Mouse (Mus musculus) limb, embryonic 14.5 days (tissue): ENCODE data around the gene Phf23. TPM values are rescaled to one million over a fixed set of nuclear protein-coding genes. Genes with fewer than 3 reads are reported as not detected.

Source experiments
- ATAC-seq: fragments of 200-750 bp; cut with Nextera tagmentation; 2 replicates; pipeline ENCODE4 v1.8.0; 2017; ENCODE audit warnings: low read depth, moderate number of reproducible peaks, moderate TSS enrichment; ENCODE audit not compliant: low FRiP score
- DNase-seq: peaks from one replicate; pipeline ENCODE4 v3.0.0-alpha.2; 2015; ENCODE audit warnings: low spot score
- H3K27ac ChIP-seq: fragments of 300-500 bp; sonication (generic); replicated peaks from 2 replicates; pipeline ENCODE4 v1.5.1; 2014; ENCODE audit warnings: low read depth, mild to moderate bottlenecking, low read length, moderate library complexity, mixed read lengths
- H3K27me3 ChIP-seq: fragments of 300-500 bp; sonication (generic); 2 replicates; pipeline ENCODE4 v1.6.1; 2014; ENCODE audit warnings: low read length, mixed read lengths; ENCODE audit not compliant: control insufficient read depth, insufficient read depth
- H3K36me3 ChIP-seq: fragments of 300-500 bp; sonication (generic); 2 replicates; pipeline ENCODE4 v1.6.1; 2014; ENCODE audit warnings: mild to moderate bottlenecking, low read length, moderate library complexity, mixed read lengths; ENCODE audit not compliant: control insufficient read depth, insufficient read depth
- H3K4me1 ChIP-seq: fragments of 300-500 bp; sonication (generic); 2 replicates; pipeline ENCODE4 v1.6.1; 2014; ENCODE audit warnings: antibody characterized with exemption, low read length, mixed read lengths; ENCODE audit not compliant: control insufficient read depth, insufficient read depth
- H3K4me2 ChIP-seq: fragments of 300-500 bp; sonication (generic); replicated peaks from 2 replicates; pipeline ENCODE4 v1.6.1; 2014; ENCODE audit warnings: low read depth, mild to moderate bottlenecking, low read length, moderate library complexity; ENCODE audit not compliant: severe bottlenecking
- H3K4me3 ChIP-seq: fragments of 300-500 bp; sonication (generic); replicated peaks from 2 replicates; pipeline ENCODE4 v1.5.1; 2014; ENCODE audit warnings: low read length
- H3K9ac ChIP-seq: fragments of 300-500 bp; sonication (generic); 2 replicates; pipeline ENCODE4 v1.6.1; 2014; ENCODE audit warnings: mild to moderate bottlenecking, low read depth, low read length, moderate library complexity; ENCODE audit not compliant: severe bottlenecking
- H3K9me3 ChIP-seq: fragments of 300-500 bp; sonication (generic); 2 replicates; pipeline ENCODE4 v1.6.1; 2016; ENCODE audit warnings: low read length; ENCODE audit not compliant: control insufficient read depth
- POLR2A ChIP-seq: fragments of 200-500 bp; IDR thresholded peaks from 2 replicates; pipeline ENCODE4 v1.8.0; 2012; ENCODE audit warnings: inconsistent platforms, mild to moderate bottlenecking, moderate library complexity, borderline replicate concordance; ENCODE audit not compliant: insufficient read depth, insufficient read length; ENCODE audit errors: extremely low read depth
- WGBS: fragments of 180-500 bp; shearing (Covaris S2); extraction: QIAGEN DNeasy Blood & Tissue Kit; methylation state at CpG from one replicate; pipeline ENCODE4 v1.1.7; 2014; 5-methylcytosine and 5-hydroxymethylcytosine counted together
- polyA plus RNA-seq, 2 experiments: library from polyadenylated mRNA; depleted of rRNA in 1 of 2; stranded (reverse) in 1 of 2; unstranded in 1 of 2; fragments of >200 nt; fragmentation: Nextera tagmentation in 1 of 2; extraction: Ambion mirVana in 1 of 2; gene quantifications; 2 replicates each; pipeline versions ENCODE4 v1.2.1 to v1.2.3; 2012 to 2014

Gene Phf23
- polyA plus RNA-seq, 2 experiments: 51.7 to 69.2 TPM

DNA sequence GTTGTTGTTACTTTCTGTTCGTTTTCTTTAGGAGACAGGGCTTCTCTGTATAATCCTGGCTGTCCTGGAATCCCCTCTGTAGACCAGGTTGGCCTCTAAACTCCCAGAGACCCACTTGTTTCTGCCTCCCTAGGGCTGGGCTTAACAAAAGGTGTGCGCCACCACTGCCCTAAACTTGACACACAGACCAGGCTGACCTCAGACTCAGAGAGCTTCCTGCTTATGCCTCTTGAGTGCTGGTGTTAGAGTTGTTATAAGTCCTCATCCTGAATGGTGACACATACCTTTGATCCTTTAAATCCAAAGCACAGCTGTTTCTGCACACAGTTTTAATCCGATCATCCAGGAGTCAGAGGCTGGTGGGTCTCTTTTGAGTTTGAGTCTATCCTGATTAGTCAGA lies 2.6 kb upstream of the Phf23 start:
- WGBS: 89% methylated on average over 3 of the region's 3 CpGs
- H3K4me1 ChIP-seq: peaks cover 16% of the 10 kb centered on the region
- no peaks in the 10 kb centered on the region for H3K27me3 ChIP-seq
- peak overlapping the region; percentile 84; the same call in 1 of the 2 replicates for H3K9ac ChIP-seq
- no peak for ATAC-seq
- peak overlapping the region; percentile 65; the same call in 1 of the 2 replicates for H3K4me2 ChIP-seq
- no peak for DNase-seq
- peak overlapping the region; percentile 78 for H3K4me3 ChIP-seq
- TF ChIP-seq POLR2A: no peak
- no peak overlapping the region for H3K27ac ChIP-seq
- peaks cover 51% of the 10 kb centered on the region for H3K36me3 ChIP-seq
- H3K9me3 ChIP-seq: no peaks in the 10 kb centered on the region

DNA sequence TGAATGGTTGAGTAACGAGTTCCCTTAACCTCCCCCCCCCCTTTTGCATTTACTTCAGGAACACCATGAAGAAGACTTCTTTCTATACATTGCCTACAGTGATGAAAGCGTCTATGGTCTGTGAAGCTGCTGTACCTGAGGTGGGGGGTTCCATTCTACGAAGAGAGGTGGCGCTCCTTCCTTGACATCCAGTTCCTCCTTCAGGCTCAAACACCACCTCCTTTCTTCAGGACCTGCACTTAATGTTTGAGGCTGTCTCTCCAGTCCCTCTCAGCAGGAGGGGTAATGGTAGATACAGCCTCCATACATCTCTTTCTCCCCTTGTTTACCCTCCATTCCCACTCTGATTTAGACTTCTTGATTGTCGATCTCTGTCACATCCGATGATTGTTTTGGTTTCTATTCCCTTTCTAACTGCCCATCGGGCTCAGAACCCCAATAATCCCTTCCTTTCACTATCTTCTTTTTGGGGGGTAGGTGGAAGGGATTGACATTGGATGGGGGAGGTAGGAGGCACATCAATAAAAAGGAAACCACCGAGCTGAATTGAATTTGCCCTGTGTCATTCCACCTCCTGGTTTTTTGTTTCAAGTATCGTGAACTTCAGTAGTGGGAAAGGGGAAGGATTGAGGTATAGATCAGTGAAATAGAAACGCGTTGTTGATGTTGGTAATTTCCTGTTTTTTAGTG lies 1.0 kb upstream of the Phf23 start:
- Histone ChIP-seq H3K4me3 (peak overlapping the region; percentile 97), H3K4me2 (peak overlapping the region; percentile 40), H3K9me3 (no peaks in the 10 kb centered on the region), H3K27ac (no peak overlapping the region), H3K27me3 (no peaks in the 10 kb centered on the region), H3K36me3 (peaks cover 51% of the 10 kb centered on the region), H3K9ac (no peak overlapping the region), H3K4me1 (peaks cover 16% of the 10 kb centered on the region)
- ATAC-seq (no peak), DNase-seq (no peak)
- 89% methylated on average over 11 of the region's 11 CpGs for WGBS
- TF ChIP-seq POLR2A: no peak

DNA sequence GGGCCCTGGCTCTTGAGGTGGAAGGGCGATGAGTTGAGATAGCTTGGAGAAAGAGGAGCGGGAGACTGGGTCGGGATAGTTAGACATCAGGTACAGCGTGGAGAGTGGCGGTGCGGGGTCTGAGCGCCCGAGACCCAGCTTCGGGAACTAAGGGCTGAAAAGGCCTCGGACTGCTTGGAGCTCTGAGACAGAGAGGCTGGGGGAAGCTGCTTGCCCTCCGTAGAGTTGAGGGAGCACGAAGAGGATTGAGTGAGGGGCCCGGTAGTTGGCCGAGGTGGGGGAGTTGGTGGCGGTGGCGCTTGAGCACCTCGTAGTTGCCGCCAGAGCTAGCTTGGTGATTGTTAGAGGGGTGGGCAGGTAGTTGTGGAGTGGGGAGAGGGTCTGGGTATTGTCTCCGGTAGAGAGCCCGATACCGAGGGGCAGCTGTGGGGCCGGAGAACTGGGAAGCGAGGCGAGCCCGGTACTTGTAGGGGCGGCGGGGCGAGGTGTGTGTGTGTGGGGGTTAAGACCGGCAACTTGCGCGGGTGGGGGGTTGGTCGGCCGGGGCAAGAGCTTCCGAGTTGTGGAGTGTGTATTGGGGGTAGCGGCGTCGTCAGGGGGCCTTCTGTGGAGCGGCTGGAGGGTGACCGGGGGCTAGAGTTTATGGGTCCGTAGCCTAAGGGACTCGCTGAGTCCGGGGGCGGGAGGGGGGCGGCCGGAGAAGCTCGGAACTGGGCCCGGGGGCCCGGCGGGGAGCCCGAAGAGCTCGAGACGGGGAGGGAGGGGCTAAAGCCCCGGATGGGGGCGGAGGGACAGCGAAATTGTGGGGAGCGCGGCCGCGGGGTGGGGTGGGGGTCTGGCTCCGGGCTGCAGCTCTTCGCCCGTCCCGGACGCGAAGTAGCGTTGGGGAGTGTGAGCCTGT lies 834 bp downstream of the Phf23 start:
- Histone ChIP-seq H3K4me1 (peaks cover 19% of the 10 kb centered on the region), H3K36me3 (peaks cover 48% of the 10 kb centered on the region), H3K4me3 (peak overlapping the region; percentile 97), H3K4me2 (peak overlapping the region; percentile 46), H3K27me3 (no peaks in the 10 kb centered on the region), H3K27ac (peak overlapping the region; percentile 96), H3K9ac (peak overlapping the region; percentile 90), H3K9me3 (no peaks in the 10 kb centered on the region)
- TF ChIP-seq POLR2A: no peak
- WGBS: 1% methylated on average over 41 of the region's 66 CpGs
- peak; percentile 48 for DNase-seq
- ATAC-seq: peak; percentile 7

GRCm38 (mm10) chr11:69997070-69997509 lies 1.5 kb downstream of the Phf23 start:
- 3% methylated on average over 19 of the region's 44 CpGs for WGBS
- Histone ChIP-seq H3K36me3 (peaks cover 48% of the 10 kb centered on the region), H3K9ac (peak overlapping the region; percentile 90), H3K9me3 (no peaks in the 10 kb centered on the region), H3K27ac (peak overlapping the region; percentile 96), H3K4me2 (peak overlapping the region; percentile 46), H3K4me3 (peak overlapping the region; percentile 97), H3K4me1 (peaks cover 25% of the 10 kb centered on the region), H3K27me3 (no peaks in the 10 kb centered on the region)
- 0 out of 2 replicates have a peak, but pooled peaks have one; percentile 38 for TF ChIP-seq POLR2A
- peak; percentile 38 for ATAC-seq
- peak; percentile 83 for DNase-seq

- ATAC-seq (no peak), DNase-seq (no peak)
- no peak overlapping the region for H3K4me3 ChIP-seq
- no peaks in the 10 kb centered on the region for H3K27me3 ChIP-seq
- H3K36me3 ChIP-seq: peaks cover 41% of the 10 kb centered on the region
- 91% methylated on average over 27 of the region's 27 CpGs for WGBS
- TF ChIP-seq POLR2A: no peak
- peaks cover 25% of the 10 kb centered on the region for H3K4me1 ChIP-seq
- no peaks in the 10 kb centered on the region for H3K9me3 ChIP-seq
- H3K9ac ChIP-seq: no peak overlapping the region
- H3K4me2 ChIP-seq: no peak overlapping the region
- H3K27ac ChIP-seq: no peak overlapping the region
Measured at GRCm38 (mm10) chr11:69998567-69999491, 3.3 kb downstream of the Phf23 start.
